Mouse (Mus musculus) embryo, embryonic 10 days (tissue): ENCODE data around the gene Igf1r.

Experiments used
- DNase-seq: peaks from one replicate; pipeline ENCODE4 v3.0.0-alpha.2; 2015; ENCODE audit warnings: low spot score

Igf1r gene

DNA sequence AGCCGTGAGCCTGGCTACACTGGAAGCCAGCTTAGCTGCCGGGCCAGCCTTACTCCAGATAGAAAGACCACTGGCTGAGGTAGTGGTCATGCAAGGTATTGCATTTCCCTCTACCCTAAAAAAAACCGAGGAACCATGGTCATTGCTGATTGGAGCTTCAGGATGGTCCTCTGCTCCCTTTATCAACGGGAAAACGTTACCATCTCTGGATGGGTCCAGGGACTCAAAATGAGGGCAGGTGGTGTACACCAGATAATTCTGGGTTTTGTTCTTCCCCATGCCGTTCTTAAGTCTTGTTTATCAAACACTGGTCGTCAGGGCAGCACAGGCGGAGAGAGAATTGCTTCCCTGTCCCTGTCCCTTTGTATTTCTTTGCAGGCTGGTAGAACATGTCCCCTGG is 57.0 kb downstream of the Igf1r start:
- no peak for DNase-seq

GRCm38 (mm10) chr7:68010168-68010567 is 57.5 kb downstream of the Igf1r start:
- DNase-seq: no peak

DNA sequence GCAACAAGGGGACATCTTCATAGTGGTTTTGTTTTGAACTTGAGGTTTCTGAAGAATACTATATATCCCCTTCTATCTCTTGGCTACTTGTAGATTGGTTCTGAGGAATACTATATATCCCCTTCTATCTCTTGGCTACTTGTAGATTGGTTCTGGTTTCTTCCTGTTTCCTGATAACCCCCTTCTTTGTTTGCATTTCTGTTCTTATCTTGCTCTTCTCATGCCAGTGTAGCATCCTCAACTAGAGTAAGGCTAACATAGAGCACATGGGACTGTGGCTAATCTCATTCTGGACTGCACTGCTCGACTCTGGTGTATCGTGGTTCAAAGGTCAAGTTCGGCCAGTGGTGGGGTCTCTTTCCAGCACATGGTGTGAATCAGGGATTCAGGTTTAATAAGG is 58.2 kb downstream of the Igf1r start:
- DNase-seq: no peak

- no peak for DNase-seq
These were observed 58.9 kb downstream of the Igf1r start for GRCm38 (mm10) chr7:68011385-68012122.

- no peak for DNase-seq
These were observed 59.5 kb downstream of the Igf1r start for GRCm38 (mm10) chr7:68012123-68012474.

GRCm38 (mm10) chr7:68014495-68014894 is 61.9 kb downstream of the Igf1r start:
- DNase-seq: no peak

- no peak for DNase-seq
These were observed 62.8 kb downstream of the Igf1r start for GRCm38 (mm10) chr7:68015404-68015803.

GRCm38 (mm10) chr7:68018038-68018437 is 65.4 kb downstream of the Igf1r start:
- DNase-seq: no peak

DNA sequence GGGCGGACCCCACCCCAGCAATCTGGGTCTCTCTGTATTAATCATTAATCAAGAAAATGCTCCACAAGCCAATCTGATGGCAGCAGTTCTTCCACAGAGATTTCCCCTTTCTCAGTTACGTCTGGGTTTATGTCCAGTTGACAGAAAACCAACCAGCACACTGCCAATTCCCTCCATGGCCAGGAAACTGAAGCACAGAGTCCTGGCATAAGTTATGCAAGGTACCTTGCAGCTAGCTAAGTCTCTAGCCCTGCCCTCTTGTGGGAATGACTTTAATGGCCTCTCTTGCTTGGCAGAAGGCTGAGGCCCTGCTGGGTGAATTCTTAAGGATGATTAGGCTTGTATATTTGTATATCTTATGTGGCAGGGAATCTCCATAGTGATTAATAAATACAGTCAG is 67.9 kb downstream of the Igf1r start:
- DNase-seq: no peak

- DNase-seq: no peak
These were observed 69.1 kb downstream of the Igf1r start for GRCm38 (mm10) chr7:68021741-68022140.

- no peak for DNase-seq
These were observed 69.6 kb downstream of the Igf1r start for GRCm38 (mm10) chr7:68022188-68022587.

DNA sequence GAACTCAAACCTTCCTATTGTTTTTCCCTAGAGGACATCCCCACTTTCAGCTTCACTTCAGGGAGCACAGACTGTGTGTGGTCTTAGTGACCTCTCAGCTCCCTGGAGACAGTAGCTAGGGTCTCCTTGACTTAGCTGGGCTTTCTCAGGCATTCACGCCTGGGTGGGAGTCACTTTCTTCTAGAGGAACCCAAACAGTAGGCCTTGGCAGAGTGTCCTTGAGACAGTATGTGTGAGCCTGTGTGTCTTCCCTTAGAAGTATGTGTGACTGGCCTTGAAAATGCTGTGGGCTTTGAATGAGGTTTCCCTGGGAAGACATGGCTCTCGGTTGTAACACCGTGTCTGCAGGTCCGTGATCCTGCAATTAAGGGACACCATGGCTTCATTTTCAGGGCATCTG is 71.3 kb downstream of the Igf1r start:
- DNase-seq: no peak

- DNase-seq: no peak
These were observed 72.0 kb downstream of the Igf1r start for GRCm38 (mm10) chr7:68024625-68025024.

- DNase-seq: no peak
These were observed 72.8 kb downstream of the Igf1r start for GRCm38 (mm10) chr7:68025396-68025795.

DNA sequence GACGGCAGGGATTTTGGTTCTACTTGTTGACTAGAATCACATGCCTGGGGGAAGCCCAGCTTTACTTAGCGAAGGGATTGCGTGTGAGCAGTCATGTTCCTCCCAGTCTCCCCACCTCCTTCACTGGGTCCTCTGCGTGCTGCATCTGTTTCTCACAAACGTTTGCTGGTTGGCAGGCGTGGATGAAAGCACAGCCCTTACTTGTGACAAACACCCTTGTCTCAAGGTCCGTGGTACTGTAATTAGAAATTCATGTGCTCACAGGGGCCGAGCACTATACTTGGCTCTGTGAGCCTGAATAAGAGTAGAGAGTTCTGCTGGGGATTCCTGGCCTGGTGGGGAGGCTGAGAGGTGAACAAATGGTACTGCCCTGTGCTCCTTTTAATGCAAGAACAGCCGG is 73.4 kb downstream of the Igf1r start:
- DNase-seq: no peak

DNA sequence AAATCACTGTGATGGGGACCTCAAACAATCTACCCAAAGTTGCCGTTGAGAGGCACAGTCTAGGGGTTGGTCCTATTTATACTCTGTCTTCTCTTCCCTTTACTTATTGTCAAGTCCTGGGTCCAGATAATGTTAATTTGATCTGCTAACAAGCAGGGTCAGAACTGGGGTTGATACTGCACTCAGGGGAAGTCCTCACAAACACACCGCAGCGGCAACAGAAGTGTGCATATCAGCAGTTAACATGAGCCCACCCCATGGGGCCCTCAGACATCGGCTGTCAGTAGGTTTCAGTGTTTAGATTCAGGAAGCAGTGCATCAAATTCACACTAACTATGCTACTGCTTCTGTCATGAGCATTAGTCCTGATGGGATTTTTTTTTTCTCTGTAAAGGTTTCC is 75.5 kb downstream of the Igf1r start:
- DNase-seq: no peak

- no peak for DNase-seq
These were observed 78.2 kb downstream of the Igf1r start for GRCm38 (mm10) chr7:68030846-68031245.

GRCm38 (mm10) chr7:68036527-68036926 is 83.9 kb downstream of the Igf1r start:
- no peak for DNase-seq

GRCm38 (mm10) chr7:68038846-68039245 is 86.2 kb downstream of the Igf1r start:
- no peak for DNase-seq

- no peak for DNase-seq
These were observed 86.9 kb downstream of the Igf1r start for GRCm38 (mm10) chr7:68039550-68039949.

GRCm38 (mm10) chr7:68044621-68045020 is 92.0 kb downstream of the Igf1r start:
- no peak for DNase-seq

- DNase-seq: no peak
These were observed 94.5 kb downstream of the Igf1r start for GRCm38 (mm10) chr7:68047152-68047551.

DNA sequence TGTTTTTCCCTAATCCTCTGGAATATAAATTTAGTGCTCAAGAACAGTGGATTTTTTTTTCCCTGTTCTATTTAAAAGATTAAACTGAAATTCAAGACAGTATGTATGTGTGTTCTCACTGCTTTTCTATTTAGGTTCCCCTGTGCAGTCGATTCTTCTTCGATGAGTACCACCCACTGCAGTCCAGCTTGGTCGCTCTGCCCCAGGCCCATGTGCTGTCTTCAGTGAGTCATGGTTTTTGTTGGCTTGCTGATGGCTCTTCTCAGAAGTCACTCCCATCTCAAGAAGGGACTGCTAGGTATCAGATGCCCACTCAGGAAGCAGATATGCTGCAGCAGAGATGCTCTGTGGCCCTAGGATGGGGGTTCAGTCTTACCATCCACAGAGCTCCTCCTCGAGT is 95.9 kb downstream of the Igf1r start:
- no peak for DNase-seq

DNA sequence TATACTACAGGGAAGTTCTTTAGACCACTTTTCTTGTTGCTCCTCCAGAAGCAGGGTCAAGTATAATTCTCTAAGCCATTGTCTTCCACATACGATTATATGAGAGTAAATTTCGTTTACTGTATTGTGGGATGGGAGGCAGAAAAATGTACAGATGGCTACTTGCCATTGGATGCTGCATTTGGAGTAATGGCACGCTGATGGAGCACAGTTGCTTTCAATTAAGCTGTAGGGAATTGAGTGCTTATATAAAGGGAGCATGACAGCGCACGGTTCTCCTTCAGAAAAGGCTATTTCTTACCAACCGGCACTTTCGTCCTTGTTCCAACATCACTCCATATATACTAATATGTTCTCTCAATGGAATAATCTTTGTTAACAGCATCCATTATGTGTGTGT is 96.4 kb downstream of the Igf1r start:
- DNase-seq: no peak
